Mouse (Mus musculus) heart, postnatal 36 days (tissue): ENCODE measurements around the gene Lax1. TPM values are rescaled to one million over a fixed set of nuclear protein-coding genes. Genes with fewer than 3 reads are reported as not detected.

Experiments
- DNase-seq, 2 experiments: peaks; one replicate each; pipeline ENCODE4 v3.0.0; 2021 to 2022
- intact Hi-C: fragments of 180-260 bp; cut with DNase I; formaldehyde crosslinking; loops from one replicate; pipeline ENCODE4 v1.15.1; 2025
- microRNA-seq, 2 experiments: library from miRNA; unstranded; fragments of <30 nt; microRNA quantifications; one replicate each; pipeline ENCODE4 v1.2.0; 2021; ENCODE audit warnings: borderline number of aligned reads in 2 of 2
- total RNA-seq, 2 experiments: library from RNA; stranded (reverse); gene quantifications; 2 replicates each; pipeline ENCODE4 v1.2.3; 2021

The Lax1 gene
- total RNA-seq, 2 experiments from 2014 or later: 0.22 to 0.33 TPM

DNA sequence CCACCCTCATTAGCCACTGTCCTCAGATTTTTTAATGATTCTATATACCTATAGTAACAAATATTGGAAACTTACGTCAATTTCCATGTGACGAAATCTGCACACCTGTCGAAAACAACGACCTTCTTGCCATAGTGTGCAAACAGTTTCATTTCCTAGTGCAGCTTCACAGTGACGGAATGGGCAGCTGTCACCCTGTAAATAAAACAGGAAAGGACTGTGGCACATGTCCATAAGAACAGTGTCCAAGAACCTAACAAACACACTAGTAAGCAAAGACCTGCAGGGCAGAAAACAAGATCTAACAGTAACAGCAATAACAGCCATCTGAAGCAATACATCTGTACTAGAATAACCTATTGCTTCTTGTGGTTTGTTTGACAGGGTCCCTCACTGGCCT lies 44.3 kb downstream of the Lax1 start:
- intact Hi-C loops: no loop called here
- DNase-seq: no peak

DNA sequence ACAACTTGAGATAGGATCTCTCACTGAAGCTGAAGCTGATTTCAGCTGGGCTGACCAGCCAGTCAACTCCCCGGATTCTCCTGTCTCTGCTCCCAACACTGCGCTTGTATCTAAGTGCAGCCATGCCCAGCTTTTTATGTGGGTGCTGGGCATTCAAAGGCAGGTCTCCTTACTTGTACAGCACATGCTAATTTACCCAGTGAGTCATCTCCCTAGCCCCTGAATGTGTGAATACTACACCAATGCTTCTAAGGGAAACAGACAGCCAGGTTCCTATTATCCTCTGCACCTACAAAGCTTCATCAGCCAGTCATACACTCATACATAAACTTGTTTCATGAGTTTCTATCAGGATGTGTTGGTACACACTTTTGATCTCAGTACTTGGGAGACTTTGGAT lies 48.7 kb downstream of the Lax1 start:
- no peak for DNase-seq
- intact Hi-C loops: no loop called here

- no peak for DNase-seq
- intact Hi-C loops: loop anchor here (5.0 to 10.0 kb wide), 2 partner anchors 74 to 406 kb away; no protein-coding TSS in a partner anchor
These were observed 51.4 kb downstream of the Lax1 start for GRCm38 (mm10) chr1:133638517-133638916.

GRCm38 (mm10) chr1:133632168-133632567 lies 57.7 kb downstream of the Lax1 start:
- intact Hi-C loops: loop anchor here (5.0 to 10.0 kb wide), 2 partner anchors 265 to 413 kb away; no protein-coding TSS in a partner anchor
- no peak for DNase-seq

Small RNA genes lying within 50 kb of the gene (microRNA-seq; reads per million reads assigned to microRNA genes)
- 0 to 0.67 reads per million in 2 experiments for gene Mir6903

Other genes with a start within 250 kb of the Lax1 start
- gene Snrpe, start 79.8 kb downstream of the Lax1 start, total RNA-seq: 10 to 100 TPM; 72.0 to 79.2 TPM
- gene Zbed6, start 29.2 kb downstream of the Lax1 start, total RNA-seq: 1 to 10 TPM; 2.8 to 5.0 TPM
- 10 to 100 TPM; 17.8 to 18.4 TPM for gene Gm38394, start 28.8 kb downstream of the Lax1 start, total RNA-seq
- gene Atp2b4, start 110.9 kb upstream of the Lax1 start, total RNA-seq: 10 to 100 TPM; 19.5 to 23.7 TPM
- under 1 TPM; 0.42 to 0.65 TPM for gene Optc, start 217.9 kb upstream of the Lax1 start, total RNA-seq
- gene Prelp, start 231.3 kb upstream of the Lax1 start, total RNA-seq: 10 to 100 TPM; 30.9 to 32.5 TPM